Mouse (Mus musculus): ENCODE results near the gene Nrtn.

- TF ChIP-seq CTCF (conservative IDR thresholded peaks at IDR 0.05; ENCODE audit: insufficient read depth, insufficient read length, low read depth, low read length) (no peak), POLR2A (IDR thresholded peaks at IDR 0.05; ENCODE audit: low read depth, low read length) (no peak)
Measured at GRCm38 (mm10) chr17:56708692-56709091, 48.6 kb downstream of the Nrtn start.

Data from kidney, adult 2 months (tissue).